Mouse (Mus musculus) embryonic fibroblast, embryonic 13.5 days (primary cell): Measurements from ENCODE around the gene Grin2a.

Source experiments
- CTCF ChIP-seq: IDR thresholded peaks from 2 replicates; pipeline ENCODE4 v1.5.1; 2011; ENCODE audit warnings: mild to moderate bottlenecking, control low read depth, low read length, moderate library complexity, borderline replicate concordance; ENCODE audit not compliant: insufficient read depth
- POLR2A ChIP-seq: IDR thresholded peaks from 2 replicates; pipeline ENCODE4 v1.6.1; 2011; ENCODE audit warnings: low read depth, mild to moderate bottlenecking, control low read depth, low read length, moderate library complexity

- no peak for TF ChIP-seq CTCF
- no peak for TF ChIP-seq POLR2A
Measured at GRCm38 (mm10) chr16:9711398-9711797, 284.0 kb downstream of the Grin2a start.
